Mouse (Mus musculus) forebrain, embryonic 11.5 days (tissue): ENCODE data around the gene Setd1a. TPM values are rescaled to one million over a fixed set of nuclear protein-coding genes. Genes with fewer than 3 reads are reported as not detected.

Experiments used
- ATAC-seq: fragments of 200-750 bp; cut with Nextera tagmentation; replicated peaks from 2 replicates; pipeline ENCODE4 v1.8.0; 2017; ENCODE audit warnings: moderate TSS enrichment; ENCODE audit not compliant: low FRiP score
- DNase-seq: peaks from one replicate; pipeline ENCODE4 v3.0.0-alpha.2; 2017; ENCODE audit warnings: low spot score
- H3K27ac ChIP-seq: fragments of 300-500 bp; sonication (generic); 2 replicates; pipeline ENCODE4 v1.5.1; 2014; ENCODE audit warnings: low read depth, low read length
- H3K27me3 ChIP-seq: fragments of 300-500 bp; sonication (generic); 2 replicates; pipeline ENCODE4 v1.6.1; 2014; ENCODE audit warnings: mild to moderate bottlenecking, low read length, mixed read lengths; ENCODE audit not compliant: control insufficient read depth, insufficient read depth
- H3K36me3 ChIP-seq: fragments of 300-500 bp; sonication (generic); 2 replicates; pipeline ENCODE4 v1.6.1; 2014; ENCODE audit warnings: mild to moderate bottlenecking, low read length, moderate library complexity, mixed read lengths; ENCODE audit not compliant: control insufficient read depth, insufficient read depth
- H3K4me1 ChIP-seq: fragments of 300-500 bp; sonication (generic); replicated peaks from 2 replicates; pipeline ENCODE4 v1.6.1; 2014; ENCODE audit warnings: low read length, mixed read lengths; ENCODE audit not compliant: control insufficient read depth, insufficient read depth
- H3K4me2 ChIP-seq: fragments of 300-500 bp; sonication (generic); 2 replicates; pipeline ENCODE4 v1.6.1; 2014; ENCODE audit warnings: low read depth, mild to moderate bottlenecking, low read length, moderate library complexity, mixed read lengths; ENCODE audit not compliant: severe bottlenecking
- H3K4me3 ChIP-seq: fragments of 300-500 bp; sonication (generic); 2 replicates; pipeline ENCODE4 v1.5.1; 2014; ENCODE audit warnings: low read depth, low read length
- H3K9ac ChIP-seq: fragments of 300-500 bp; sonication (generic); 2 replicates; pipeline ENCODE4 v1.6.1; 2014; ENCODE audit warnings: low read length
- H3K9me3 ChIP-seq: fragments of 300-500 bp; sonication (generic); 2 replicates; pipeline ENCODE4 v1.6.1; 2016; ENCODE audit warnings: low read length, mixed read lengths; ENCODE audit not compliant: control insufficient read depth
- WGBS: fragments of 180-500 bp; shearing (Covaris S2); extraction: QIAGEN DNeasy Blood & Tissue Kit; methylation state at CpG from one replicate; pipeline ENCODE4 v1.1.7; 2014; 5-methylcytosine and 5-hydroxymethylcytosine counted together
- polyA plus RNA-seq: library from polyadenylated mRNA; unstranded; fragments of >200 nt; fragmentation: Nextera tagmentation; extraction: Ambion mirVana; gene quantifications from 2 replicates; pipeline ENCODE4 v1.2.1, GENCODE M21; 2014

Setd1a gene
- polyA plus RNA-seq, 1 experiment from 2014 or later = 30.7 TPM

GRCm38 (mm10) chr7:127776878-127777473, 506 bp downstream of the Setd1a start:
- H3K27ac ChIP-seq = peak overlapping the region; percentile 94
- H3K27me3 ChIP-seq = no peaks in the 10 kb centered on the region
- H3K36me3 ChIP-seq = no peaks in the 10 kb centered on the region; the same call in 1 of the 2 replicates
- H3K4me2 ChIP-seq = peak overlapping the region; percentile 45
- ATAC-seq = peak; percentile 91
- H3K9ac ChIP-seq = peak overlapping the region; percentile 95
- DNase-seq = peak; percentile 97
- H3K4me1 ChIP-seq = peaks cover 7% of the 10 kb centered on the region
- H3K4me3 ChIP-seq = peak overlapping the region; percentile 97
- under 1% methylated on average over 55 of the region's 70 CpGs for WGBS
- H3K9me3 ChIP-seq = no peaks in the 10 kb centered on the region

GRCm38 (mm10) chr7:127777474-127778266, 1.2 kb downstream of the Setd1a start:
- ATAC-seq = peak; percentile 64
- Histone ChIP-seq H3K4me2 (peak overlapping the region; percentile 85), H3K4me1 (peaks cover 7% of the 10 kb centered on the region), H3K4me3 (peak overlapping the region; percentile 97), H3K27ac (peak overlapping the region; percentile 94), H3K9me3 (no peaks in the 10 kb centered on the region), H3K27me3 (no peaks in the 10 kb centered on the region), H3K36me3 (no peaks in the 10 kb centered on the region; the same call in 1 of the 2 replicates), H3K9ac (peak overlapping the region; percentile 95)
- 4% methylated on average over 39 of the region's 66 CpGs for WGBS
- peak; percentile 88 for DNase-seq

- Histone ChIP-seq H3K4me3 (peak overlapping the region; percentile 97), H3K27me3 (no peaks in the 10 kb centered on the region), H3K4me1 (peaks cover 7% of the 10 kb centered on the region), H3K4me2 (peak overlapping the region; percentile 85), H3K36me3 (no peaks in the 10 kb centered on the region; the same call in 1 of the 2 replicates), H3K9me3 (no peaks in the 10 kb centered on the region), H3K27ac (no peak overlapping the region), H3K9ac (peak overlapping the region; percentile 95)
- DNase-seq (no peak), ATAC-seq (no peak)
- 83% methylated on average over 4 of the region's 4 CpGs for WGBS
Measured at GRCm38 (mm10) chr7:127778350-127778749, 1.9 kb downstream of the Setd1a start.

DNA sequence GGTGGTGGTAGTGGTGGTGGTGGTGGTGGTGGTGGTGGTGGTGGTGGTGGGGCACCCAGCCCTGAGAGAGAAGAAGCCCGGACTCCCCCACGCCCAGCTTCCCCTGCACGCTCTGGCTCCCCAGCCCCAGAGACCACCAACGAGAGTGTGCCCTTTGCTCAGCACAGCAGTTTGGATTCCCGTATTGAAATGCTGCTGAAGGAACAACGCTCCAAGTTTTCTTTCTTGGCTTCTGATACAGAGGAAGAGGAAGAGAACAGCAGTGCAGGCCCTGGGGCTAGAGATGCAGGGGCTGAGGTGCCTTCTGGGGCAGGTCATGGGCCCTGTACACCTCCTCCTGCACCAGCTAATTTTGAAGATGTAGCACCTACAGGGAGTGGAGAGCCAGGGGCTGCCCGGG, 8.8 kb downstream of the Setd1a start, which contains the start of gene Gm49388:
Gm49388 (plus strand) TSS at position 301 of the 400 bp plus-strand sequence.
- peaks cover 19% of the 10 kb centered on the region; the same call in 1 of the 2 replicates for H3K36me3 ChIP-seq
- H3K27me3 ChIP-seq = no peaks in the 10 kb centered on the region
- H3K9me3 ChIP-seq = no peaks in the 10 kb centered on the region
- no peak within 1 kb of the TSS for H3K9ac ChIP-seq
- no peak within 1 kb of the TSS for H3K4me2 ChIP-seq
- 91% methylated on average over 7 of the region's 7 CpGs for WGBS
- ATAC-seq (no peak), DNase-seq (no peak)
- no peak within 1 kb of the TSS for H3K27ac ChIP-seq
- no peak within 1 kb of the TSS for H3K4me3 ChIP-seq
- no peaks in the 10 kb centered on the region for H3K4me1 ChIP-seq

DNA sequence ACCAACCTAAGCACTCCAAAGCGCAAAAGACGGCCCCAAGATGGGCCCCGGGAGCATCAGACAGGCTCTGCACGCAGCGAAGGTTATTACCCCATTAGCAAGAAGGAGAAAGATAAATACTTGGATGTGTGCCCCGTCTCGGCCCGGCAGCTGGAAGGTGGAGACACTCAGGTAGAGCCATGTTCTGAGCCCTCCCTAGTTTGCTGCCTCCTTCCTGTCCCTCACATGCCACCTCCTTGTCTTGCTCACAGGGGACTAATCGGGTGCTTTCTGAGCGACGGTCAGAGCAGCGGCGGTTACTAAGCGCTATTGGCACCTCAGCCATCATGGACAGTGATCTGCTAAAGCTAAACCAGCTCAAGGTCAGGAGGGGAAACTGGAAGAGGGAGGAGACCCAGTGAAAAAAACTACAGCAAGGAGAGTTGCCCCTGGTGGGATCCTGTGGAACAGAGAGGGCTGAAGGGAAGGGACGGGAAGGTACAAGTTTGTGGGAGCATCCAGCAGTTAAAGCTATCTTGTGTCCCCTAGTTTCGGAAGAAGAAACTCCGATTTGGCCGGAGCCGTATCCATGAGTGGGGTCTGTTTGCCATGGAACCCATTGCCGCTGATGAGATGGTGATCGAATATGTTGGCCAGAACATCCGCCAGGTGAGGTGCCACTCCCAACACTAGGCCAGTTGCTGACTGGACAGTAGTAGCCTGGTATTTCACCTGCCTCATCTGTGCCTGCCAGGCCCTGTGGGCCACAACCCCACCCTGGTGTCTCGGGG, 20.8 kb downstream of the Setd1a start:
- no peak overlapping the region for H3K9ac ChIP-seq
- WGBS = 95% methylated on average over 23 of the region's 23 CpGs
- peaks cover 27% of the 10 kb centered on the region for H3K36me3 ChIP-seq
- no peaks in the 10 kb centered on the region for H3K4me1 ChIP-seq
- no peak overlapping the region for H3K4me2 ChIP-seq
- no peaks in the 10 kb centered on the region for H3K27me3 ChIP-seq
- no peak for DNase-seq
- no peak for ATAC-seq
- H3K9me3 ChIP-seq = no peaks in the 10 kb centered on the region
- no peak overlapping the region for H3K4me3 ChIP-seq
- H3K27ac ChIP-seq = no peak overlapping the region

DNA sequence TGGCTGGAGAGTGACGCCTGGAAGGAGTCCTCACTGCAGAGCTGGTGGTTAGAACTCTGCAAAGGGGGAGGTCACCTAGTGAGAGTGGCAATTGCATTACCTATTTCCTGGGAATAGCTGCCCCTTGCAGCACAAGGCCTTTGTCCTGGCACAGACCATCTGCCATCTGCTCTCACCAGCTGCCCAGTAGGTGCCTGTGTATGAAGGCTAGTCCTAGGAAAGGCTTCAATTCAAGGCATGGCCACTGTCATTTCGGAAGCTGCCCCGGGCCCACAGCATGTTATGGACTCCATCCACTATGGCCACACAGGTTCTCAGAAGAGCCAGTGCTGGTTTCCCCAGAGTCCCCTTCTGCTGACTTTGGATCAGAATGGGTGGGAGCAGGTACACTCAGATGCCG, 22.1 kb downstream of the Setd1a start:
- H3K9me3 ChIP-seq = no peaks in the 10 kb centered on the region
- H3K4me2 ChIP-seq = no peak overlapping the region
- ATAC-seq (no peak), DNase-seq (no peak)
- H3K9ac ChIP-seq = no peak overlapping the region
- WGBS = 90% methylated on average over 4 of the region's 4 CpGs
- no peak overlapping the region for H3K27ac ChIP-seq
- no peaks in the 10 kb centered on the region for H3K4me1 ChIP-seq
- peaks cover 26% of the 10 kb centered on the region for H3K36me3 ChIP-seq
- H3K4me3 ChIP-seq = no peak overlapping the region
- H3K27me3 ChIP-seq = no peaks in the 10 kb centered on the region

DNA sequence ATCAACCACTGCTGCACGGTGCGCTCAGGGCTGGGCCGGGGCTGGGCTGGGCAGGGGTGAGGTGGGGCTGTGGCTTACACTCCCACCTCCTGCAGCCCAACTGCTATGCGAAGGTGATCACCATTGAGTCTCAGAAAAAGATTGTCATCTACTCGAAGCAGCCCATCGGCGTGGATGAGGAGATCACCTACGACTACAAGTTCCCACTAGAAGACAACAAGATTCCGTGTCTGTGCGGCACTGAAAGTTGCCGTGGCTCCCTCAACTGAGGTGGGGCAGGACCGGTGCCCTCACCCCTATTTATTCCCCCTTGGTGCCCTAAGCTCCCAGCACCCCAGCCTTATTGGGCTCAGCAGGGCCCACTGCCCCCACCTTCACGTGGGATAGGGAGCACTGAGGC, 22.7 kb downstream of the Setd1a start:
- ATAC-seq = no peak
- no peak for DNase-seq
- H3K4me1 ChIP-seq = no peaks in the 10 kb centered on the region
- peaks cover 26% of the 10 kb centered on the region for H3K36me3 ChIP-seq
- no peak overlapping the region for H3K27ac ChIP-seq
- H3K4me3 ChIP-seq = no peak overlapping the region
- WGBS = 92% methylated on average over 13 of the region's 13 CpGs
- H3K27me3 ChIP-seq = no peaks in the 10 kb centered on the region
- no peaks in the 10 kb centered on the region for H3K9me3 ChIP-seq
- no peak overlapping the region for H3K4me2 ChIP-seq
- no peak overlapping the region for H3K9ac ChIP-seq

DNA sequence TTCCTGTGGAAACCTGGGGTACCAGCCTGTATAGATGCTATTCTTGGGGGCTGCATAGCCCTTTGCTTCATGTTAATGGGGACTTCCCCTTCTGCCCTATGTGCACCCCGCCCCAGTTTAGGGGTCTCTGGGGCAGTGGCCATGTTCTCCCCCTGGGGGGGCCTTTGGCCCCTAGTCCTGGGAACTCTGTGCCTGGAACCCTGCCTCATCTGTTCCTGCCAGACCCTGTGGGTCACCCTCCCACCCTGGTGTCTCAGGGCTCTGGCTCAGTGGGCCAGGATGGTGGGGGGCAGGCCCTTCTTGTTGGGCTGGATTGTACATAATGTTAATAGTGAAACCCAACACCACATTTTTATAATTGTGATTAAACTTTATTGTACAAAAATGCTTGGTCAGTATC, 23.3 kb downstream of the Setd1a start:
- Histone ChIP-seq H3K4me3 (no peak overlapping the region), H3K4me2 (no peak overlapping the region), H3K27me3 (no peaks in the 10 kb centered on the region), H3K27ac (no peak overlapping the region), H3K4me1 (no peaks in the 10 kb centered on the region), H3K9me3 (no peaks in the 10 kb centered on the region), H3K36me3 (peaks cover 26% of the 10 kb centered on the region), H3K9ac (no peak overlapping the region)
- DNase-seq (no peak), ATAC-seq (no peak)
- 93% methylated on average over 1 of the region's 1 CpGs for WGBS
